Mouse (Mus musculus) MEL (cell line): Measurements from ENCODE around the gene Grip1. TPM values are rescaled to one million over a fixed set of nuclear protein-coding genes. Genes with fewer than 3 reads are reported as not detected.

Source experiments
- DNase-seq: peaks from one replicate; pipeline ENCODE4 v3.0.0; 2011; ENCODE audit warnings: low read depth, low spot score
- H3K27ac ChIP-seq: 2 replicates; pipeline ENCODE4 v1.5.1; 2012; ENCODE audit warnings: low read depth, mild to moderate bottlenecking, control low read depth, low read length, moderate library complexity; ENCODE audit not compliant: control insufficient read depth
- H3K27me3 ChIP-seq, 2 experiments: fragments of 150-350 bp in 1 of 2; sonication (generic) in 1 of 2; 2 replicates each; pipeline ENCODE4 v1.6.1; 2012; ENCODE audit warnings: low read length in 2 of 2, mild to moderate bottlenecking in 2 of 2, improper control_type of control experiment in 1 of 2, moderate library complexity in 1 of 2; ENCODE audit not compliant: insufficient read depth in 2 of 2, control insufficient read depth in 1 of 2
- H3K36me3 ChIP-seq, 2 experiments: 2 replicates each; pipeline ENCODE4 v1.6.1; 2012 to 2014; ENCODE audit warnings: low read length in 2 of 2, improper control_type of control experiment in 1 of 2, inconsistent platforms in 1 of 2, mild to moderate bottlenecking in 1 of 2; ENCODE audit not compliant: insufficient read depth in 2 of 2, control insufficient read depth in 1 of 2
- H3K4me1 ChIP-seq, 2 experiments: fragments of 150-350 bp in 1 of 2; sonication (generic) in 1 of 2; 2 replicates each; pipeline ENCODE4 v1.6.1; 2012; ENCODE audit warnings: low read length in 2 of 2, improper control_type of control experiment in 1 of 2, mild to moderate bottlenecking in 1 of 2; ENCODE audit not compliant: insufficient read depth in 2 of 2, control insufficient read depth in 1 of 2
- H3K4me3 ChIP-seq, 2 experiments: fragments of 150-350 bp in 1 of 2; sonication (generic) in 1 of 2; 2 replicates each; pipeline ENCODE4 v1.5.1; 2012; ENCODE audit warnings: low read depth in 2 of 2, low read length in 2 of 2, mild to moderate bottlenecking in 2 of 2, moderate library complexity in 2 of 2, control low read depth in 1 of 2, improper control_type of control experiment in 1 of 2; ENCODE audit not compliant: control insufficient read depth in 1 of 2, insufficient read depth in 1 of 2
- H3K79me2 ChIP-seq: 2 replicates; pipeline ENCODE4 v1.6.1; 2012; ENCODE audit warnings: mild to moderate bottlenecking, low read length, moderate library complexity; ENCODE audit not compliant: control insufficient read depth, poor library complexity, insufficient read depth
- H3K9ac ChIP-seq: 2 replicates; pipeline ENCODE4 v1.6.1; 2012; ENCODE audit warnings: low read depth, mild to moderate bottlenecking, control low read depth, low read length, moderate library complexity; ENCODE audit not compliant: control insufficient read depth, poor library complexity, severe bottlenecking
- H3K9me3 ChIP-seq: fragments of 150-350 bp; sonication (generic); replicated peaks from 2 replicates; pipeline ENCODE4 v1.6.1; 2012; ENCODE audit warnings: mild to moderate bottlenecking, low read length, improper control_type of control experiment, moderate library complexity; ENCODE audit not compliant: insufficient read depth
- CHD1 ChIP-seq: IDR thresholded peaks from 2 replicates; pipeline ENCODE4 v1.6.1; 2012; ENCODE audit warnings: low read depth, mild to moderate bottlenecking, inconsistent platforms, low read length, improper control_type of control experiment
- CTCF ChIP-seq, 3 experiments: IDR thresholded peaks in 2 of 3; conservative IDR thresholded peaks in 1 of 3; 2 replicates each; pipeline ENCODE4 v1.5.1; 2011 to 2012; ENCODE audit warnings: low read length in 3 of 3, low read depth in 2 of 3, mild to moderate bottlenecking in 2 of 3, improper control_type of control experiment in 1 of 3, inconsistent platforms in 1 of 3, mixed read lengths in 1 of 3, moderate library complexity in 1 of 3; ENCODE audit not compliant: control insufficient read depth in 1 of 3, insufficient read depth in 1 of 3, poor library complexity in 1 of 3, severe bottlenecking in 1 of 3
- E2F4 ChIP-seq: IDR thresholded peaks from 2 replicates; pipeline ENCODE4 v1.6.1; 2011; ENCODE audit warnings: low read depth, low read length, improper control_type of control experiment, borderline replicate concordance
- KAT2A ChIP-seq: conservative IDR thresholded peaks from 2 replicates; pipeline ENCODE4 v1.6.1; 2012; ENCODE audit warnings: low read depth, low read length, improper control_type of control experiment, inconsistent platforms
- MAFK ChIP-seq: IDR thresholded peaks from 2 replicates; pipeline ENCODE4 v1.6.1; 2011; ENCODE audit warnings: low read depth, mild to moderate bottlenecking, low read length, improper control_type of control experiment, borderline replicate concordance
- MAX ChIP-seq: IDR thresholded peaks from 2 replicates; pipeline ENCODE4 v1.6.1; 2011; ENCODE audit warnings: low read length, improper control_type of control experiment
- MXI1 ChIP-seq: IDR thresholded peaks from 2 replicates; pipeline ENCODE4 v1.6.1; 2011; ENCODE audit warnings: mild to moderate bottlenecking, low read depth, low read length, improper control_type of control experiment
- NELFE ChIP-seq: IDR thresholded peaks from 2 replicates; pipeline ENCODE4 v1.6.1; 2011; ENCODE audit warnings: low read depth, low read length, improper control_type of control experiment
- POLR2A ChIP-seq, 2 experiments: IDR thresholded peaks; 2 replicates each; pipeline ENCODE4 v1.6.1; 2011 to 2012; ENCODE audit warnings: low read length in 2 of 2, mild to moderate bottlenecking in 2 of 2, control low read depth in 1 of 2, improper control_type of control experiment in 1 of 2, low read depth in 1 of 2, moderate library complexity in 1 of 2; ENCODE audit not compliant: control insufficient read depth in 1 of 2, insufficient read depth in 1 of 2, poor library complexity in 1 of 2
- POLR2AphosphoS2 ChIP-seq: IDR thresholded peaks from 2 replicates; pipeline ENCODE4 v1.6.1; 2011; ENCODE audit warnings: low read length, improper control_type of control experiment
- SIN3A ChIP-seq: IDR thresholded peaks from 2 replicates; pipeline ENCODE4 v1.6.1; 2012; ENCODE audit warnings: low read length, improper control_type of control experiment, inconsistent platforms
- TAL1 ChIP-seq: IDR thresholded peaks from 2 replicates; pipeline ENCODE4 v1.6.1; 2012; ENCODE audit warnings: mild to moderate bottlenecking, inconsistent platforms, low read length, moderate library complexity, mixed read lengths
- TBP ChIP-seq: IDR thresholded peaks from 2 replicates; pipeline ENCODE4 v1.8.0; 2011; ENCODE audit warnings: low read depth, low read length, improper control_type of control experiment
- TCF12 ChIP-seq: IDR thresholded peaks from 2 replicates; pipeline ENCODE4 v1.6.1; 2014; ENCODE audit warnings: low read depth, mild to moderate bottlenecking, inconsistent platforms, low read length, improper control_type of control experiment, moderate library complexity
- USF1 ChIP-seq: IDR thresholded peaks from 2 replicates; pipeline ENCODE4 v1.6.1; 2014; ENCODE audit warnings: low read depth, mild to moderate bottlenecking, inconsistent platforms, low read length, improper control_type of control experiment, moderate library complexity
- ZMIZ1 ChIP-seq: IDR thresholded peaks from 2 replicates; pipeline ENCODE4 v1.6.1; 2012; ENCODE audit warnings: low read depth, mild to moderate bottlenecking, inconsistent platforms, low read length, improper control_type of control experiment, moderate library complexity
- ZNF384 ChIP-seq: IDR thresholded peaks from 2 replicates; pipeline ENCODE4 v1.6.1; 2012; ENCODE audit warnings: low read depth, mild to moderate bottlenecking, inconsistent platforms, low read length, improper control_type of control experiment
- polyA plus RNA-seq, 2 experiments: library from polyadenylated mRNA; stranded (reverse) in 1 of 2; unstranded in 1 of 2; fragments of >175 nt in 1 of 2; fragments of >200 nt in 1 of 2; gene quantifications; 2 replicates each; pipeline versions ENCODE4 v1.2.1 to v1.2.4; 2012; ENCODE audit warnings: low replicate concordance in 2 of 2, low read depth in 1 of 2; ENCODE audit not compliant: insufficient read length in 2 of 2, insufficient read depth in 1 of 2, missing spikeins in 1 of 2
- total RNA-seq: library from RNA; depleted of rRNA; stranded (reverse); fragments of 300-350 nt; gene quantifications from 2 replicates; pipeline ENCODE4 v1.2.3, GENCODE M21; 2012

Grip1 gene
- total and polyA plus RNA-seq, 3 experiments = 0.04 TPM; not detected in 2

GRCm38 (mm10) chr10:120077850-120078249, 624.2 kb downstream of the Grip1 start:
- Histone ChIP-seq H3K9ac (no peak overlapping the region), H3K9me3 (no peaks in the 10 kb centered on the region), H3K4me3 (no peak overlapping the region), H3K27ac (no peak overlapping the region), H3K27me3 (no peaks in the 10 kb centered on the region), H3K4me1 (no peaks in the 10 kb centered on the region), H3K79me2 (no peaks in the 10 kb centered on the region), H3K36me3 (no peaks in the 10 kb centered on the region)
- TF ChIP-seq ZNF384 (no peak), POLR2AphosphoS2 (no peak), TCF12 (no peak), ZMIZ1 (no peak), MAFK (no peak), TBP (no peak), CTCF (IDR thresholded peaks at IDR 0.05 in 2 of 3, conservative IDR thresholded peaks at IDR 0.05 in 1 of 3; ENCODE audit: control insufficient read depth in 1 of 3, insufficient read depth in 1 of 3, low read depth in 2 of 3, low read length in 3 of 3, poor library complexity in 1 of 3, severe bottlenecking in 1 of 3) (no peak), SIN3A (no peak), E2F4 (no peak), MAX (no peak)
- DNase-seq = no peak

- H3K4me1 ChIP-seq = no peaks in the 10 kb centered on the region
- H3K9me3 ChIP-seq = no peaks in the 10 kb centered on the region
- no peak overlapping the region for H3K27ac ChIP-seq
- no peaks in the 10 kb centered on the region; a peak in 1 of 4 replicates for H3K36me3 ChIP-seq
- H3K27me3 ChIP-seq = no peaks in the 10 kb centered on the region
- peak; percentile 21 for DNase-seq
- no peak overlapping the region for H3K9ac ChIP-seq
- no peaks in the 10 kb centered on the region for H3K79me2 ChIP-seq
- TF ChIP-seq CTCF (IDR thresholded peaks at IDR 0.05 in 2 of 3, conservative IDR thresholded peaks at IDR 0.05 in 1 of 3; ENCODE audit: control insufficient read depth in 1 of 3, insufficient read depth in 1 of 3, low read depth in 2 of 3, low read length in 3 of 3, poor library complexity in 1 of 3, severe bottlenecking in 1 of 3) (peak; percentile 16 to 43 (median 34); a peak in 4 of 6 replicates), CHD1 (no peak)
- no peak overlapping the region for H3K4me3 ChIP-seq
Measured at GRCm38 (mm10) chr10:120092548-120092947, 638.9 kb downstream of the Grip1 start.

- no peak for TF ChIP-seq NELFE
- no peak for TF ChIP-seq USF1
- TF ChIP-seq TAL1 = no peak
- no peak for TF ChIP-seq POLR2A (IDR thresholded peaks at IDR 0.05; ENCODE audit: control insufficient read depth in 1 of 2, insufficient read depth in 1 of 2, low read depth in 1 of 2, low read length in 2 of 2, poor library complexity in 1 of 2)
- TF ChIP-seq MXI1 = no peak
- no peak for TF ChIP-seq POLR2AphosphoS2
- no peak for TF ChIP-seq ZMIZ1
- no peak for TF ChIP-seq KAT2A
Measured at GRCm38 (mm10) chr10:120095136-120095535, 641.5 kb downstream of the Grip1 start.

More at GRCm38 (mm10) chr10:120095136-120095535, 641.5 kb downstream of the Grip1 start:
- H3K4me3 ChIP-seq = no peak overlapping the region
- no peaks in the 10 kb centered on the region for H3K9me3 ChIP-seq
- no peak overlapping the region for H3K9ac ChIP-seq
- H3K36me3 ChIP-seq = peaks cover 0 to 2% of the 10 kb centered on the region in 2 experiments; a peak in 2 of 4 replicates
- no peaks in the 10 kb centered on the region for H3K4me1 ChIP-seq
- H3K27me3 ChIP-seq = no peaks in the 10 kb centered on the region
- H3K79me2 ChIP-seq = no peaks in the 10 kb centered on the region
- DNase-seq = no peak
- H3K27ac ChIP-seq = no peak overlapping the region
